Mouse (Mus musculus) kidney, adult 18-20 months (tissue): Measurements from ENCODE around the gene Rbm38.

Source experiments
- DNase-seq: peaks from one replicate; pipeline ENCODE4 v3.0.0; 2021

The Rbm38 gene

GRCm38 (mm10) chr2:173037827-173038607 is 17.7 kb downstream of the Rbm38 start:
- no peak for DNase-seq

GRCm38 (mm10) chr2:173039041-173039440 is 18.7 kb downstream of the Rbm38 start:
- DNase-seq, result no peak

GRCm38 (mm10) chr2:173040803-173041202 is 20.5 kb downstream of the Rbm38 start:
- DNase-seq, result no peak

- no peak for DNase-seq
These were observed 20.9 kb downstream of the Rbm38 start for GRCm38 (mm10) chr2:173041242-173041641.

- DNase-seq, result no peak
These were observed 21.6 kb downstream of the Rbm38 start for GRCm38 (mm10) chr2:173041893-173042292.

GRCm38 (mm10) chr2:173042504-173043162 is 22.3 kb downstream of the Rbm38 start:
- no peak for DNase-seq

GRCm38 (mm10) chr2:173044198-173044970 is 24.1 kb downstream of the Rbm38 start:
- DNase-seq, result peak; percentile 73

- no peak for DNase-seq
These were observed 26.4 kb downstream of the Rbm38 start for GRCm38 (mm10) chr2:173046582-173047297.

- no peak for DNase-seq
These were observed 27.2 kb downstream of the Rbm38 start for GRCm38 (mm10) chr2:173047471-173047870.

- no peak for DNase-seq
These were observed 27.9 kb downstream of the Rbm38 start for GRCm38 (mm10) chr2:173048041-173048745.

- no peak for DNase-seq
These were observed 28.9 kb downstream of the Rbm38 start for GRCm38 (mm10) chr2:173049231-173049630.

- DNase-seq, result no peak
These were observed 29.5 kb downstream of the Rbm38 start for GRCm38 (mm10) chr2:173049817-173050216.

GRCm38 (mm10) chr2:173050604-173051382 is 30.5 kb downstream of the Rbm38 start:
- DNase-seq, result no peak

- DNase-seq, result no peak
These were observed 32.6 kb downstream of the Rbm38 start for GRCm38 (mm10) chr2:173052881-173053280.

- DNase-seq, result no peak
These were observed 33.5 kb downstream of the Rbm38 start for GRCm38 (mm10) chr2:173053846-173054245.

GRCm38 (mm10) chr2:173056303-173056881 is 36.1 kb downstream of the Rbm38 start:
- no peak for DNase-seq

- no peak for DNase-seq
These were observed 36.6 kb downstream of the Rbm38 start for GRCm38 (mm10) chr2:173056882-173057315.

- no peak for DNase-seq
These were observed 37.3 kb downstream of the Rbm38 start for GRCm38 (mm10) chr2:173057623-173058022.

GRCm38 (mm10) chr2:173058263-173058662 is 38.0 kb downstream of the Rbm38 start:
- DNase-seq, result no peak

GRCm38 (mm10) chr2:173060450-173060849 is 40.2 kb downstream of the Rbm38 start:
- DNase-seq, result no peak
